Mouse (Mus musculus): Measurements from ENCODE around the gene Ifitm6.

- TF ChIP-seq MAX (IDR thresholded peaks at IDR 0.05; ENCODE audit: low read length), result no peak
- no peak for TF ChIP-seq E2F4 (IDR thresholded peaks at IDR 0.05; ENCODE audit: insufficient replicate concordance, low read depth, low read length)
- no peak for TF ChIP-seq POLR2A (IDR thresholded peaks at IDR 0.05; ENCODE audit: low read depth, low read length)
- no peak for TF ChIP-seq CTCF (conservative IDR thresholded peaks at IDR 0.05 in 1 of 2, IDR thresholded peaks at IDR 0.05 in 1 of 2; ENCODE audit: low read depth in 2 of 2, low read length in 2 of 2)
- TF ChIP-seq ELF1 (IDR thresholded peaks at IDR 0.05; ENCODE audit: low read depth, low read length), result no peak
- TF ChIP-seq ZKSCAN1 (IDR thresholded peaks at IDR 0.05; ENCODE audit: borderline replicate concordance, low read depth, low read length), result no peak
- no peak for TF ChIP-seq JUND (conservative IDR thresholded peaks at IDR 0.05; ENCODE audit: low read depth, low read length)
- no peak for TF ChIP-seq EP300 (IDR thresholded peaks at IDR 0.05; ENCODE audit: low read length)
These were observed 11.3 kb downstream of the Ifitm6 start for GRCm38 (mm10) chr7:141006446-141006845.
